Mouse (Mus musculus) mature B cell (primary cell): ENCODE results near the gene Hcn3.
"Not testable (repeated sequence)": the region's sequence is repeated elsewhere in the genome, so short reads cannot be mapped to it uniquely, and the experiment has no call there.

Experiments used
- in situ Hi-C: fragments of 300-500 bp; cut with MboI; formaldehyde crosslinking; loops from 2 replicates; pipeline ENCODE4 v1.14.3; 2019

The Hcn3 gene

GRCm38 (mm10) chr3:89181749-89182500 lies 21.9 kb upstream of the Hcn3 start:
- in situ Hi-C loops = no loop called here

GRCm38 (mm10) chr3:89179056-89179455 lies 19.1 kb upstream of the Hcn3 start:
- in situ Hi-C loops = no loop called here

GRCm38 (mm10) chr3:89178107-89178385 lies 18.1 kb upstream of the Hcn3 start:
- in situ Hi-C loops = no loop called here

GRCm38 (mm10) chr3:89177242-89178106 lies 17.5 kb upstream of the Hcn3 start, which contains the start of gene Scamp3:
Gene Scamp3, plus strand, starts transcription at chr3:89177473.
- in situ Hi-C loops = no loop called here

GRCm38 (mm10) chr3:89176421-89176820 lies 16.4 kb upstream of the Hcn3 start:
- in situ Hi-C loops = no loop called here

GRCm38 (mm10) chr3:89175544-89175943 lies 15.5 kb upstream of the Hcn3 start:
- in situ Hi-C loops = no loop called here

GRCm38 (mm10) chr3:89174844-89175243 lies 14.8 kb upstream of the Hcn3 start:
- in situ Hi-C loops = no loop called here

GRCm38 (mm10) chr3:89166945-89167344 lies 6.9 kb upstream of the Hcn3 start:
- in situ Hi-C loops = no loop called here

GRCm38 (mm10) chr3:89165268-89165870 lies 5.4 kb upstream of the Hcn3 start:
- in situ Hi-C loops = no loop called here

GRCm38 (mm10) chr3:89164506-89165267 lies 4.7 kb upstream of the Hcn3 start, which contains the start of gene Clk2:
Gene Clk2, plus strand, starts transcription at chr3:89164795.
- in situ Hi-C loops = no loop called here

GRCm38 (mm10) chr3:89163643-89164245 lies 3.7 kb upstream of the Hcn3 start:
- in situ Hi-C loops = no loop called here

- in situ Hi-C loops = no loop called here
Measured at GRCm38 (mm10) chr3:89163123-89163522, 3.1 kb upstream of the Hcn3 start.

- in situ Hi-C loops = no loop called here
Measured at GRCm38 (mm10) chr3:89161786-89162185, 1.8 kb upstream of the Hcn3 start.

GRCm38 (mm10) chr3:89161207-89161606 lies 1.2 kb upstream of the Hcn3 start:
- in situ Hi-C loops = not testable (repeated sequence)

- in situ Hi-C loops = no loop called here
Measured at GRCm38 (mm10) chr3:89159211-89159610, 785 bp downstream of the Hcn3 start.

GRCm38 (mm10) chr3:89158651-89159050 lies 1.3 kb downstream of the Hcn3 start:
- in situ Hi-C loops = no loop called here

GRCm38 (mm10) chr3:89156951-89157350 lies 3.0 kb downstream of the Hcn3 start:
- in situ Hi-C loops = no loop called here

GRCm38 (mm10) chr3:89152084-89152835 lies 7.7 kb downstream of the Hcn3 start:
- in situ Hi-C loops = no loop called here

GRCm38 (mm10) chr3:89148567-89148966 lies 11.4 kb downstream of the Hcn3 start:
- in situ Hi-C loops = no loop called here

GRCm38 (mm10) chr3:89147979-89148311 lies 12.1 kb downstream of the Hcn3 start:
- in situ Hi-C loops = no loop called here
